Comparison of ENCODE assay signal across 10 mouse cellular contexts in the genomic region with DNA sequence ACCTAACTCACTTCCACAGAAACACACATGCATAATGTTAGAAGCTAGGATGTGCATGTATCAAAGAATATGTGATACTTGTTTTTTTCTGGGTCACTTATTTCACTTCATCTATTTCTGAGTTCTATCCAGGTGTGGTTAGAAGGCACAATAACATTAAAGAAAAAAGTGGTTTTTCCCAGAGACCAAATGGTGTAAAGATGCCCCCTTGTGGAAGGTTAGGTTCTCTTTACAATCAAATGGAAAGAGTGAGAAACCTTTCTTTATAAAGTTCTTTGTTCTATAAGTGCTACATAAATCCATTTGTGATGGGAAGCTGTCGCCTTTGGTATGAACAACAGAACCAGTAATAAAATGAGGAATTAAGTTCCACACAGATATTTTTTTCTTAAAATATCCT. TPM values are rescaled to one million over a fixed set of nuclear protein-coding genes. Genes with fewer than 3 reads are reported as not detected.
DNase-seq lines count a peak whose midpoint lies in the region; ATAC-seq and TF ChIP-seq lines count a peak whose summit lies in the region.
"Had no signal": no experiment of that assay in that cellular context is flagged by ENCODE, and none has a peak within 500 bp of the region (broad histone marks: within the 10 kb centered on the region; RNA-seq: fewer than 3 reads in every experiment).

No protein-coding gene starts in this region.

- no peak for ATAC-seq in hindbrain, embryonic 14.5 days (ENCODE audit: low FRiP score)
- ATAC-seq in hindbrain, embryonic 13.5 days (ENCODE audit: low FRiP score) = no peak
- no peak for ATAC-seq in midbrain, embryonic 14.5 days (ENCODE audit: low FRiP score, low TSS enrichment)
- ATAC-seq in midbrain, embryonic 15.5 days (replicated peaks) = no peak

- no peaks in the 10 kb centered on the region for H3K9me3 ChIP-seq in hindbrain, embryonic 14.5 days (ENCODE audit: control insufficient read depth, low read length)
- H3K9me3 ChIP-seq in hindbrain, embryonic 13.5 days = no peaks in the 10 kb centered on the region
- no peaks in the 10 kb centered on the region for H3K9me3 ChIP-seq in midbrain, embryonic 14.5 days (ENCODE audit: control insufficient read depth, low read length)
- no peaks in the 10 kb centered on the region for H3K9me3 ChIP-seq in midbrain, embryonic 15.5 days
- H3K9me3 ChIP-seq: forebrain, embryonic 10.5 days had no signal

- no peak overlapping the region for H3K4me3 ChIP-seq in hindbrain, embryonic 14.5 days (replicated peaks; ENCODE audit: low read length)
- H3K4me3 ChIP-seq in hindbrain, embryonic 13.5 days = no peak overlapping the region
- no peak overlapping the region for H3K4me3 ChIP-seq in midbrain, embryonic 14.5 days (replicated peaks; ENCODE audit: low read depth, low read length)
- H3K4me3 ChIP-seq in midbrain, embryonic 15.5 days = no peak overlapping the region
- H3K4me3 ChIP-seq: forebrain, embryonic 10.5 days had no signal

- H3K27ac ChIP-seq in hindbrain, embryonic 14.5 days = no peak overlapping the region
- no peak overlapping the region for H3K27ac ChIP-seq in hindbrain, embryonic 13.5 days
- H3K27ac ChIP-seq in midbrain, embryonic 14.5 days (replicated peaks; ENCODE audit: low read depth, low read length) = no peak overlapping the region
- no peak overlapping the region for H3K27ac ChIP-seq in midbrain, embryonic 15.5 days
- H3K27ac ChIP-seq: forebrain, embryonic 10.5 days had no signal

- TF ChIP-seq POLR2A in brain, embryonic 14.5 days (IDR thresholded peaks at IDR 0.05; ENCODE audit: borderline replicate concordance, extremely low read depth, insufficient read depth, insufficient read length, poor library complexity, severe bottlenecking) = no peak

- 45% methylated on average over 1 of the region's 1 CpGs for WGBS in hindbrain, embryonic 14.5 days
- WGBS in hindbrain, embryonic 13.5 days = 51% methylated on average over 1 of the region's 1 CpGs
- 43% methylated on average over 1 of the region's 1 CpGs for WGBS in midbrain, embryonic 14.5 days
- 39% methylated on average over 1 of the region's 1 CpGs for WGBS in midbrain, embryonic 15.5 days

- no peak for TF ChIP-seq CTCF in brain, embryonic 14.5 days (IDR thresholded peaks at IDR 0.05; ENCODE audit: borderline replicate concordance, extremely low read depth, insufficient read depth, insufficient read length)

- H3K4me2 ChIP-seq in hindbrain, embryonic 14.5 days (replicated peaks) = no peak overlapping the region
- H3K4me2 ChIP-seq in hindbrain, embryonic 13.5 days = no peak overlapping the region
- H3K4me2 ChIP-seq in midbrain, embryonic 14.5 days (ENCODE audit: low read length) = no peak overlapping the region
- no peak overlapping the region for H3K4me2 ChIP-seq in midbrain, embryonic 15.5 days

- H3K36me3 ChIP-seq in hindbrain, embryonic 14.5 days (replicated peaks; ENCODE audit: control insufficient read depth, insufficient read depth) = no peaks in the 10 kb centered on the region
- H3K36me3 ChIP-seq in hindbrain, embryonic 13.5 days = no peaks in the 10 kb centered on the region
- no peaks in the 10 kb centered on the region for H3K36me3 ChIP-seq in midbrain, embryonic 14.5 days (ENCODE audit: control insufficient read depth, insufficient read depth, low read length)
- H3K36me3 ChIP-seq in midbrain, embryonic 15.5 days (replicated peaks) = no peaks in the 10 kb centered on the region
- H3K36me3 ChIP-seq: forebrain, embryonic 10.5 days had no signal

- H3K9ac ChIP-seq in hindbrain, embryonic 14.5 days = no peak overlapping the region
- H3K9ac ChIP-seq in hindbrain, embryonic 13.5 days = no peak overlapping the region
- H3K9ac ChIP-seq in midbrain, embryonic 14.5 days (replicated peaks; ENCODE audit: low read length) = no peak overlapping the region
- no peak overlapping the region for H3K9ac ChIP-seq in midbrain, embryonic 15.5 days

- no peaks in the 10 kb centered on the region for H3K4me1 ChIP-seq in hindbrain, embryonic 14.5 days (replicated peaks; ENCODE audit: control insufficient read depth, insufficient read depth, low read length)
- no peaks in the 10 kb centered on the region for H3K4me1 ChIP-seq in hindbrain, embryonic 13.5 days (replicated peaks)
- no peaks in the 10 kb centered on the region for H3K4me1 ChIP-seq in midbrain, embryonic 14.5 days (ENCODE audit: control insufficient read depth, insufficient read depth, low read length)
- no peaks in the 10 kb centered on the region for H3K4me1 ChIP-seq in midbrain, embryonic 15.5 days

- peak; percentile 73 for DNase-seq in hindbrain, embryonic 14.5 days (ENCODE audit: low spot score)
- DNase-seq in midbrain, embryonic 14.5 days = peak; percentile 77
- peak; percentile 42 for DNase-seq in brain, embryonic 14.5 days (ENCODE audit: low read depth)
- no peak for DNase-seq in urinary bladder, postnatal 14 days (ENCODE audit: low spot score)
- no peak for DNase-seq in layer of hippocampus, postnatal 10 days (ENCODE audit: low spot score in 2 of 2)
- DNase-seq: cerebellum, adult 11-12 months; thymus, adult 2 months had no signal

- no peaks in the 10 kb centered on the region for H3K27me3 ChIP-seq in hindbrain, embryonic 14.5 days (ENCODE audit: control insufficient read depth, insufficient read depth, low read length)
- H3K27me3 ChIP-seq in hindbrain, embryonic 13.5 days = no peaks in the 10 kb centered on the region
- H3K27me3 ChIP-seq in midbrain, embryonic 14.5 days (ENCODE audit: control insufficient read depth, insufficient read depth, low read length) = no peaks in the 10 kb centered on the region
- no peaks in the 10 kb centered on the region for H3K27me3 ChIP-seq in midbrain, embryonic 15.5 days (replicated peaks)

RNA-seq across cellular contexts. Expression of gene Nmd3, which starts 19.9 kb away (rescaled TPM):
- polyA plus RNA-seq in hindbrain, embryonic 14.5 days (2014; fragmentation: Nextera tagmentation; extraction: Ambion mirVana) = 111 and 113 TPM in 2 replicates
- 109 and 111 TPM in 2 replicates for polyA plus RNA-seq in hindbrain, embryonic 13.5 days (2015; fragmentation: Nextera tagmentation; extraction: Ambion mirVana)
- 99.6 and 107 TPM in 2 replicates for polyA plus RNA-seq in midbrain, embryonic 14.5 days (2014; fragmentation: Nextera tagmentation; extraction: Ambion mirVana)
- 86.8 and 94.1 TPM in 2 replicates for polyA plus RNA-seq in midbrain, embryonic 15.5 days (2015; fragmentation: Nextera tagmentation; extraction: Ambion mirVana)
- polyA plus RNA-seq in brain, embryonic 14.5 days (2012; rRNA removed) = 35.4 and 37.0 TPM in 2 replicates
- total RNA-seq in layer of hippocampus, postnatal 10 days (2021) = 10 to 100 TPM; 53.8 to 57.0 TPM

Comparison
In these comparisons a context has a peak if more than half of its experiments do, and no peak if none do; other contexts are left out.
1. DNase-seq: peak in hindbrain, embryonic 14.5 days (single experiment), midbrain, embryonic 14.5 days (single experiment) and brain, embryonic 14.5 days (single experiment); none in urinary bladder, postnatal 14 days (single experiment) and layer of hippocampus, postnatal 10 days (0 of 2).